Mouse (Mus musculus): ENCODE results near the gene Ctdnep1. TPM values are rescaled to one million over a fixed set of nuclear protein-coding genes. Genes with fewer than 3 reads are reported as not detected.
A peak's percentile ranks its signal among the peaks of the same experiment; 100 is the strongest.
"Not testable (repeated sequence)": the region's sequence is repeated elsewhere in the genome, so short reads cannot be mapped to it uniquely, and the experiment has no call there.

Ctdnep1 gene
- polyA plus RNA-seq, 1 experiment from 2014 or later = 30.9 TPM

DNA sequence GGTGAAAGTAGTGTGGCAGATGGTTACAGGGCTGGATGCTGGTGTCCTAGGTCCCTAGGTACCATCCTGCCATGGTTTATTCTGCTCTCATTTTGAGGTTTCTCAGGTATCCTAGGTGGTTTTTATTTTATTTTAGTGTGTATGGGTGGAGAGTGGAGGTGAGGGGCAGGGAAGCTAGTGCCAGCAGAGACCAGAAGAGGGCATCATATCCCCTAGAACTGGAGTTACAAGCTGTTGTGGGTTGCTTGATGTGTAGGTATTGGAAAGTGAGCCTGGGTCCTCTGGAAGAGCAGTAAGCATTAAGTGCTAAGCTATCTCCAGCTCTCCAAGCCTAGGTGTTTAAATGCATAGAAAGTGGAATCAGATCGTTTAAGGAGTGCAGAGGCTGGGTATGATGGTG lies 28.7 kb upstream of the Ctdnep1 start:
- ATAC-seq (ENCODE audit: insufficient number of reproducible peaks, insufficient read depth, low FRiP score, low TSS enrichment, low read depth) = no peak
- WGBS = 41% methylated on average over 1 of the region's 1 CpGs

DNA sequence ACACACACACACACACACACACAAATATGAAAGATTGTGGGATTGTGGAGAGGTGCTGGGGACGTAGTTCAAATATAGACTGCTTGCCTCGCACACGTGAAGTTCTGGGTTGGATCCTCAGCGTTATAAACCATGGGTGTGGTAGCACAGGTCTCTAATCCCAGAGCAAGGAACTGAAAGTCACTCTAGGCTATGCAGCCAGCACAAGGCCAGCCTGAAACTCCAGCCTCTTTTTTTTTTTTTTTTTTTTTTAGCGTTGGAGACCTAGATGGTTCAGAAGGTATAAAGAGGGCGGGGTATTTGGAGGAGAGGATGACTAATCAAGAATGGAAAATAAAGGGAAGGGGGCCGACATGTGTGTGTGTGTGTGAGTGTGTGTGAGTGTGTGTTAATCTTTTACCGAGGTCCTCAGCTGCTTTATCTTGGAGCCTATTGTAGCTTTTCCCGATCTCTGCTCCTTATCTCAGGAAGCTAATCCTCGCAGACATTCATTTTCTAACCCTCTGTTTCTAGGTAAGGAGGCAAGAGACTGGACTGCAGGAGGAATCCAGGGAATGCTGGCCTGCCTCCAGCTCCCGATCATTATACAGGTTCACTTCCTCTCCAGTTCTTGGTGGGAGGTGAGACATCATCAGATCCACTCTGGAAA lies 27.6 kb upstream of the Ctdnep1 start:
- Histone ChIP-seq H3K9me3 (no peaks in the 10 kb centered on the region), H3K4me2 (no peak overlapping the region), H3K27ac (no peak overlapping the region), H3K4me1 (peaks cover 4% of the 10 kb centered on the region; the same call in 1 of the 2 replicates), H3K27me3 (no peaks in the 10 kb centered on the region), H3K36me3 (no peaks in the 10 kb centered on the region), H3K9ac (no peak overlapping the region), H3K4me3 (no peak overlapping the region)
- 62% methylated on average over 11 of the region's 11 CpGs for WGBS
- ATAC-seq (ENCODE audit: insufficient number of reproducible peaks, insufficient read depth, low FRiP score, low TSS enrichment, low read depth) = no peak

More for the DNA sequence above, 28.7 kb upstream of the Ctdnep1 start:
- Histone ChIP-seq H3K27ac (no peak overlapping the region), H3K36me3 (no peaks in the 10 kb centered on the region), H3K4me1 (peaks cover 7% of the 10 kb centered on the region), H3K27me3 (no peaks in the 10 kb centered on the region), H3K9me3 (no peaks in the 10 kb centered on the region), H3K4me3 (no peak overlapping the region), H3K9ac (no peak overlapping the region), H3K4me2 (no peak overlapping the region)

DNA sequence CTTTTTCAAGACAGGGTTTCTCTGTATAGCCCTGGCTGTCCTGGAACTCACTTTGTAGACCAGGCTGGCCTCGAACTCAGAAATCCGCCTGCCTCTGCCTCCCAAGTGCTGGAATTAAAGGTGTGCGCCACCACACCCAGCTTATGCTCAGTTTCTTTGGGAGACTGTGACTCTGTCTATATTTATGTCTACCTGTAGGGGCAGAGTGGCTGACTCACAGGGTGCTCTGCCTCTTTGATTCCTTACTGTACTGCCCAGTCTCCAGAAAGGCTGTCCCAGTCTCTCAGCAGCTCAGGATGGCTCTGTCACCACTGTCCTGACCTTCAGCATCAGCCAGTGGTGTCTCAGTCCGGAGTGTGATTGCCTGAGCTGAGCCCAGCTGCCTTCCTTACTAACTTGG lies 25.3 kb upstream of the Ctdnep1 start:
- not testable (repeated sequence) for H3K4me2 ChIP-seq; H3K27ac ChIP-seq; H3K4me1 ChIP-seq; H3K9ac ChIP-seq; H3K27me3 ChIP-seq; H3K4me3 ChIP-seq; ATAC-seq (ENCODE audit: insufficient number of reproducible peaks, insufficient read depth, low FRiP score, low TSS enrichment, low read depth); H3K9me3 ChIP-seq; H3K36me3 ChIP-seq
- WGBS = 73% methylated on average over 4 of the region's 4 CpGs

DNA sequence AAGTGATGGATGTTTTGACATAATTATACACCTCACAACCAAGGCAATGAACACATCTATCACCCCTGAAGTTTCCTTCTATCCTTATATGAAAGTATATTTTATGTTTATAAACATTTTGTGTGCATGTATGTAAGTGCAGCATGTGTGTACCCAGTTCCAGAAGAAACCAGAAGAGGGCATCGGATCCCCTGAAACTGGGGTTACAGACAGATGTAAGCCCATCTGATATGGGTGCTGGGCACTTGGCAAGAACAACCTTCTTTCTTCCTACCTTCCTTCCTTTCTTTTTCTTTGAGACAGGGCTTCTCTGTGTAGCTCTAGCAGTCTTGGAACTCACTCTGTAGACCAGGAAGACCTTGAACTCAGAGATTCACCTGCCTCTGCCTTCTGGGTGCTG lies 24.7 kb upstream of the Ctdnep1 start:
- peaks cover 6% of the 10 kb centered on the region; the same call in 1 of the 2 replicates for H3K27me3 ChIP-seq
- ATAC-seq (ENCODE audit: insufficient number of reproducible peaks, insufficient read depth, low FRiP score, low TSS enrichment, low read depth) = no peak
- 83% methylated on average over 1 of the region's 1 CpGs for WGBS
- H3K36me3 ChIP-seq = no peaks in the 10 kb centered on the region
- no peak overlapping the region for H3K27ac ChIP-seq
- no peak overlapping the region for H3K9ac ChIP-seq
- no peak overlapping the region for H3K4me2 ChIP-seq
- no peak overlapping the region for H3K4me3 ChIP-seq
- H3K4me1 ChIP-seq = no peaks in the 10 kb centered on the region
- no peaks in the 10 kb centered on the region for H3K9me3 ChIP-seq

DNA sequence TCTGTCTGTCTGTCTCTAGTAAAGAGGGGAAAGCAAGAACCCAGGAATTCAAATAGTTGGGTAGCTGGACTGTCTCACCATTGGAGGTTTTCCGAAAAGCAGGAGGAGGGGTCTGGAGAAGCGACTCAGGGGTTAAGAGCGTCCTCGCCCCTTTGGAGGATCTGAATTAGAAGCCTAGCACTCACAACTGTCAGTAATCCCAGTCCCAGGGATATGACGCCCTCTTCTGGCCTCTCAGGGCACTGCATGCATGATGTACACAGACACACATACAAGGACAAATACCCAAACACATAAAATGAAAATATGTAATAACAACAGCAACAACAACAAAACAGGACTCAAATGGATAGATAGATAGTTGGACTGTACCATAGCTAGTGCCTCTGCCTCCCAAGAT lies 20.3 kb upstream of the Ctdnep1 start:
- H3K27me3 ChIP-seq = peaks cover 49% of the 10 kb centered on the region
- 25% methylated on average over 5 of the region's 5 CpGs for WGBS

DNA sequence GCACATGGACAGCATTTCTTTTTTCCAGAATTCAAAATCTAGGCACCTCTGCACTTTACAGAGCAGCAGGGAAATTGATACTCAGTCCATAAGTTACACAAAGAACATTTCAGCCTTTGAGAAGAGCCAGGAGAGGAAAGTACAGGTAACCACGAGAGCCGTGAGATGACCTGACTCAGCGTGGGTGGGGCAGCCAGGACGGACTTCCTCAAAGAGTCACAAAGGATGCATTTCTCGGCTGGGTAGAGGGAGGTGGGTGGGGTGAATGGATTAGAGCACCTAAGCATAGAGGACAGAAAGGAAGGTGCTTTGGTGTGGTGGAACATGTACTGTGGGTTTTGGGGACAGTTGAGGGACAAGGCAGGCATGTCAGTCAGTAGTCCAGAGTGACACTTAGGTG lies 19.1 kb upstream of the Ctdnep1 start:
- peaks cover 16% of the 10 kb centered on the region for H3K4me1 ChIP-seq
- H3K9ac ChIP-seq = no peak overlapping the region
- no peak overlapping the region for H3K4me3 ChIP-seq
- peaks cover 62% of the 10 kb centered on the region for H3K27me3 ChIP-seq
- no peak overlapping the region for H3K27ac ChIP-seq
- 41% methylated on average over 5 of the region's 5 CpGs for WGBS
- H3K9me3 ChIP-seq = no peaks in the 10 kb centered on the region
- no peaks in the 10 kb centered on the region for H3K36me3 ChIP-seq
- no peak for ATAC-seq (ENCODE audit: insufficient number of reproducible peaks, insufficient read depth, low FRiP score, low TSS enrichment, low read depth)
- no peak overlapping the region for H3K4me2 ChIP-seq

More for the DNA sequence above, 20.3 kb upstream of the Ctdnep1 start:
- Histone ChIP-seq H3K4me3 (no peak overlapping the region), H3K27ac (no peak overlapping the region), H3K4me1 (peaks cover 5% of the 10 kb centered on the region; the same call in 1 of the 2 replicates), H3K4me2 (no peak overlapping the region), H3K36me3 (no peaks in the 10 kb centered on the region), H3K9me3 (no peaks in the 10 kb centered on the region), H3K9ac (no peak overlapping the region)
- ATAC-seq (ENCODE audit: insufficient number of reproducible peaks, insufficient read depth, low FRiP score, low TSS enrichment, low read depth) = no peak

DNA sequence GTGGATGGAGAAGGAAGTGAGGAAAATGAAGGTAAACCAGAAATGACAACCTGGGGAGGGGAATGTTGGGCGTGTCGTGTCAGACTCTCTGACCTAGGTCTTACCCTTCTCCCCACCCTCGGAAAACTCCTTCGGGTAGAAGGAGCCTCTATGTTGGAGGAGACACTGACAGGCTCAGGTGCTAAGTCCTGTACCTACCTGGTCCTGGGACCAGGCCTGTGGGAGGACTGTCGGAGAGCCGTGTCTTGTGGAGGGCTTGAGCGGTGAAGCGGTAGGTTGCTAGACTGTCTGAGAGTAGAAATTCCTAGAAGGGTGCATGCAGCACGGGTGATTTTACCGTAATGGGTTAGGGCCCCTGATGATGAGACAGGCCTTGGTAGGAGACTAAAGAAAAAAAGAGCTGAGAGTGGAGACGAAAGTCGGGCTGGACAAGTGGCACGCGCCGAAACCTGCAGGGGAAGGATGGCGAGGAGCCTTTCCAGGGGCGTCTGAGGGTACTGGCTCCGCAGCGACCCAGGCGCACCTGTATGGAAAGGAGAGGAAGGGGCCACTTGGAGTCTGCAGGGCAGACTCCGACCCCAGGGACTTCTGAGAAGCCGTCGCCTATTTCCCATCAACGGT lies 16.2 kb upstream of the Ctdnep1 start, which contains the start of gene Cldn7:
Cldn7 (plus strand) TSS at position 130 of the 621 bp plus-strand sequence.
- Histone ChIP-seq H3K9ac (0 out of 2 replicates have a peak within 1 kb of the TSS, but pooled peaks have one; percentile 67), H3K4me3 (peak within 1 kb of the TSS; percentile 42), H3K4me1 (peaks cover 18% of the 10 kb centered on the region), H3K27ac (peak within 1 kb of the TSS; percentile 51; the same call in 1 of the 2 replicates), H3K36me3 (peaks cover 20% of the 10 kb centered on the region), H3K9me3 (no peaks in the 10 kb centered on the region), H3K4me2 (peak within 1 kb of the TSS; percentile 59), H3K27me3 (peaks cover 77% of the 10 kb centered on the region)
- 6% methylated on average over 24 of the region's 24 CpGs for WGBS
- ATAC-seq (ENCODE audit: insufficient number of reproducible peaks, insufficient read depth, low FRiP score, low TSS enrichment, low read depth) = 0 out of 2 replicates have a peak, but pooled peaks have one; percentile 16

DNA sequence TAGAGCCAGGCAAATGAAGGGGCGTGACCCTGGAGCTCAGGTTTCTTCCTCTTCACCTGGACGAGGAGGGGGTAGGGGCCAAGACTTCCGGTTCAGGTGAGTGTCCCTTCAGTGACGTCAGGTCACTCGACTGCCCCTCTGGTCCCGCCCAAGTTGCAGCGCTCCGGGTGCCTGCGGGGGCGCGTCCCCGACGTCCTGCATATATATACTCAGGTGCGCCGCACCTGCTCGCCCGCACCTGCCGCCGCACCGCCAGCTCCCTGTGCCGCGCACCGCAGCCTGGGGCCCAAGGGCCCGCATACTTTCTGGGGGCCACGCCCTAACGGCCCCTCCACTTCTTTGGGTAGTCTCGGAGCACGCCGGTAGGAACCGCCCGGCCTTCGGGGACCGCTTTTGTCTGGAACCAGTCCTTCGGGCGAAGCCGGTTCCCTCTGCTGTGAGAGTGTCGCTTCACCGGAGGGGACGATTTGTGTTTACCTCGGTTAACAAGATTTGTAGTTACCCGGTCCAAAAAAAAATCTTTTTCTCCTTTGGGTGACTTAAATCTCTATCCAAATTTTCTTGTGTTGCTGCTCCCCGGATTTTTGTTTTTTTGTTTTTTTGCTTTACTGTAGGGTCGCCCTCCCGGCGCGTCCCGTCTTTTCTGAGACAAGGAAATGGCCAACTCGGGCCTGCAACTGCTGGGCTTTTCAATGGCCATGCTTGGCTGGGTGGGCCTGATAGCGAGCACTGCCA lies 15.5 kb upstream of the Ctdnep1 start:
- peak overlapping the region; percentile 67 for H3K9ac ChIP-seq
- peak overlapping the region; percentile 51; the same call in 1 of the 2 replicates for H3K27ac ChIP-seq
- peaks cover 77% of the 10 kb centered on the region for H3K27me3 ChIP-seq
- H3K4me3 ChIP-seq = peak overlapping the region; percentile 42
- peaks cover 18% of the 10 kb centered on the region for H3K4me1 ChIP-seq
- no peak for ATAC-seq (ENCODE audit: insufficient number of reproducible peaks, insufficient read depth, low FRiP score, low TSS enrichment, low read depth)
- H3K36me3 ChIP-seq = peaks cover 27% of the 10 kb centered on the region
- H3K4me2 ChIP-seq = peak overlapping the region; percentile 59
- 2% methylated on average over 49 of the region's 49 CpGs for WGBS
- H3K9me3 ChIP-seq = no peaks in the 10 kb centered on the region

DNA sequence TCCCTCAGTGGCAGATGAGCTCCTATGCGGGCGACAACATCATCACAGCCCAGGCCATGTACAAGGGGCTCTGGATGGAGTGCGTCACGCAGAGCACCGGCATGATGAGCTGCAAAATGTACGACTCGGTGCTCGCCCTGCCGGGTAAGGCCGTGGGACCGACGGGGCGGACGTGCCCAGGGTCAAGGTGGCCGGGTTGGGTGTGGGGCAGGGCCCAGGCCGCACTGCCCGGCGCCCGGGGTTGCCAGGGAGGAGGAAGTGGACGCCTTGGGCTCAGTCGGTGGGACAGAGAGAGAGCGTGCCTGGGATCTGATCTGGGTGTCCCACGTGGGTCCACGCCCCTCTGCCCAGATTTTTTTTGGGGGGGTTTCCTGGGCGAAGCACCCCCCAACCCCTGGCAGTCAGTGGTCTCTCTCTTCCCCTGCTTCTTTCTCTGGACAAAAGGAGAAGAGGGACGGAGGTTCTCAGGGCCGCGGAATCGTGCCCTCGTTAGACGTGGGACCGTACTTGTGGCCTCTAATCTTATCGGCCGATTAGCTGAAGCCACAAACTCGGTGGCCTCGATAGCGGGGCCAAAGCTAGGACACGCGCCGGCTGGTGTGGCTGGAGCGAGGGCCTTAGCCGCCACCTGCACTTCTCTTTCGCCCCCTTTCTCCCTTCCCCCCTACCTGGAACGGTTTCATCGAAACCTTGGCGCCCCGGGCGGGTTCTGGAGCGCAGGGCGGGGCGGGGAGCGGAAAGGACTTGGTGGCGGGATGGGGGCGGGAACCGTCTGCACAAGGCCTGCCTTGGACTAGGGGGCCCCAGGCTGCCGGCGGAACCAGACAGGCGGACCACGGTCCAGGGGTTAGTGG lies 14.7 kb upstream of the Ctdnep1 start:
- Histone ChIP-seq H3K4me1 (peaks cover 18% of the 10 kb centered on the region), H3K27ac (peak overlapping the region; percentile 33; the same call in 1 of the 2 replicates), H3K9me3 (no peaks in the 10 kb centered on the region), H3K9ac (peak overlapping the region; percentile 67), H3K4me3 (peak overlapping the region; percentile 42), H3K27me3 (peaks cover 71% of the 10 kb centered on the region), H3K4me2 (peak overlapping the region; percentile 59), H3K36me3 (peaks cover 31% of the 10 kb centered on the region)
- no peak for ATAC-seq (ENCODE audit: insufficient number of reproducible peaks, insufficient read depth, low FRiP score, low TSS enrichment, low read depth)
- WGBS = 2% methylated on average over 58 of the region's 59 CpGs

DNA sequence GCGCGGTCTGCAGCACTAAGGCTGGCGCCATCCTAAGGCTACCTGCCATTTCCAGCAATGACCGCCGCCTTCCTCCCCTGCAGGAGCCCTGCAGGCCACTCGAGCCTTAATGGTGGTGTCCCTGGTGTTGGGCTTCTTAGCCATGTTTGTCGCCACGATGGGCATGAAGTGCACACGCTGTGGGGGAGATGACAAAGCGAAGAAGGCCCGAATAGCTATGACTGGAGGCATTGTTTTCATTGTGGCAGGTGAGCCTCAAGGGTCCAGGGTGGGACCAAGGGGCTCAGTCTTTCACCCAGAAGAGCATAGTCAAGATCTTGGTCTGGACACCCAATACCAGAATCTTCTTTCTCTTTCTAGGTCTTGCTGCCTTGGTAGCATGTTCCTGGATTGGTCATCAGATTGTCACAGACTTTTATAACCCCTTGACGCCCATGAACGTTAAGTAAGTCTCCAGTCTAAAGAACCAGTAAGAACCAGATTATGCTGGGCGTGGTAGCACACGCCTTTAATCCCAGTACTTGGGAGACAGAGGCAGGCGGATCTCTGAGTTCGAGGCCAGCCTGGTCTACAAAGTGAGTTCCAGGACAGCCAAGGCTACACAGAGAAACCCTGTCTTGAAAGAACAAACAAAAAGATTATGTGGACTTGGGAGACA lies 14.0 kb upstream of the Ctdnep1 start:
- Histone ChIP-seq H3K27me3 (peaks cover 64% of the 10 kb centered on the region), H3K4me1 (peaks cover 18% of the 10 kb centered on the region), H3K4me3 (peak overlapping the region; percentile 42), H3K9ac (peak overlapping the region; percentile 67), H3K36me3 (peaks cover 39% of the 10 kb centered on the region), H3K4me2 (peak overlapping the region; percentile 59), H3K27ac (no peak overlapping the region), H3K9me3 (no peaks in the 10 kb centered on the region)
- 40% methylated on average over 17 of the region's 17 CpGs for WGBS
- no peak for ATAC-seq (ENCODE audit: insufficient number of reproducible peaks, insufficient read depth, low FRiP score, low TSS enrichment, low read depth)

Data from embryonic facial prominence, embryonic 13.5 days (tissue).